Mouse (Mus musculus): ENCODE measurements at regions not wholly inside any gene's neighbourhood (a gene's known extent, or its start where the extent isn't known, plus 50 kb on each side); places are given as distances from the start of the nearest gene placed in this dataset.

DNA sequence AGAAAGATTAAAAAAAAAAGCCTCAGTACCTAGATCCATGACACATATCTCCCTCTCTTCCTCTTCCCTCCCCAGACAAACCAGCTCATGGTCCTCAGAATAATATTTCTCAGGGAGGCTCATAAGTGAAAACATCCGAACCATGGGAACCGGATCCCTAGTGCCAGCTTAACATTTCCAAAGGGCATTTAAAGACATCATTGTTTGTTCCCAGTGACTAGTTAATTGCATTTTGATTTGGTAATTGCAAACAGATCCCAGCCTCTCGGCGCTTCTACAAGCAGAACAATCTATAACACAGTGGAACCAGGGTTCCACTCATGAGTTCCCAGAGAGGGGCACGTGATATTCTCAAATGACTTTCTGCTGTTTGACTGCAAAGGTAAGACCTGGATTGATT, 376.7 kb upstream of the Xrcc4 start:
- TF ChIP-seq CTCF (IDR thresholded peaks at IDR 0.05; ENCODE audit: insufficient read depth, low read length) (no peak), POLR2A (IDR thresholded peaks at IDR 0.05; ENCODE audit: borderline replicate concordance, extremely low read depth, low read depth, low read length) (no peak)

All from lung, adult 2 months (tissue).